22 mouse cellular contexts compared by ENCODE assay signal in the genomic region with DNA sequence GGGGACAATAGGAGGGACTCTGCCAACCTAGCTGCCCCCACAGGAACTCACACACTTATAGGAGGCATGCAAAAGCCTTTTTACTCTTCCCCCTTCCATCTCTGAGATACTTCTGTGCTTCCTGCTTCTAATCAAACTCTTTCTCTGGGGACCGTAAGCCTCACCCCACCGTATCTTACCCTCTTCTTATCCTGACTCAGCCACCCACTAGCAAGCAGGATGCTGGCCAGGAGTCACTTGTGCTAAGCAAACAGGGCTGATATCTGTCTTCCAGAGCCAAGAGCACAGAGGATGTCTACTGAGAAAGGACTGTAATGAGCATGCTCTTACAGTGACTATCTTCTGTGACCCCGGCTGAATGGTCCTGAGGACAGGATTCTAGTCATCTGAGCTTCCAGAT. TPM values are rescaled to one million over a fixed set of nuclear protein-coding genes. Genes with fewer than 3 reads are reported as not detected.
"Had no signal": no experiment of that assay in that cellular context is flagged by ENCODE, and none has a peak within 500 bp of the region (broad histone marks: within the 10 kb centered on the region; RNA-seq: fewer than 3 reads in every experiment).

No protein-coding gene starts in this region.

- H3K9ac ChIP-seq: neural tube, embryonic 13.5 days; neural tube, embryonic 15.5 days; stomach, embryonic 15.5 days had no signal

- H3K4me3 ChIP-seq: neural tube, embryonic 13.5 days; neural tube, embryonic 15.5 days; stomach, embryonic 15.5 days had no signal

- H3K4me1 ChIP-seq: neural tube, embryonic 15.5 days; stomach, embryonic 15.5 days had no signal

- DNase-seq: retina, postnatal 1 day; right cerebral cortex, adult 18-20 months; right cerebral cortex, postnatal 14 days; right cerebral cortex, postnatal 25 days; spleen, adult 18-20 months; thymus, adult 18-20 months; thymus, adult 2 months; thymus, postnatal 14 days; thymus, postnatal 25 days; thymus, postnatal 36 days; thymus, postnatal 4 days had no signal

- H3K9me3 ChIP-seq: neural tube, embryonic 13.5 days; neural tube, embryonic 15.5 days; stomach, embryonic 15.5 days had no signal

- H3K27ac ChIP-seq: neural tube, embryonic 13.5 days; neural tube, embryonic 15.5 days; stomach, embryonic 15.5 days; stomach, postnatal 0 days had no signal

- H3K4me2 ChIP-seq: neural tube, embryonic 13.5 days; neural tube, embryonic 15.5 days; stomach, embryonic 15.5 days had no signal

- H3K27me3 ChIP-seq: neural tube, embryonic 13.5 days; neural tube, embryonic 15.5 days; stomach, embryonic 15.5 days had no signal

- H3K36me3 ChIP-seq: neural tube, embryonic 13.5 days; neural tube, embryonic 15.5 days; stomach, embryonic 15.5 days had no signal

RNA-seq across cellular contexts. Expression of a gene that starts 34.3 kb away (rescaled TPM):
- total RNA-seq: neutrophil, adult 5-6 weeks had no signal
- polyA plus RNA-seq: neural tube, embryonic 13.5 days; neural tube, embryonic 14.5 days; neural tube, embryonic 15.5 days; small intestine, adult 2 months; spleen, adult 2 months; stomach, embryonic 15.5 days; stomach, embryonic 16.5 days; stomach, postnatal 0 days; thymus, postnatal 0 days; urinary bladder, adult 2 months had no signal
